Mouse (Mus musculus) G1E-ER4 (cell line): ENCODE data around the gene Brf1. TPM values are rescaled to one million over a fixed set of nuclear protein-coding genes. Genes with fewer than 3 reads are reported as not detected.

Source experiments
- GATA1 ChIP-seq: IDR thresholded peaks from one replicate; pipeline ENCODE4 v1.8.0; 2012; ENCODE audit warnings: low read length, inconsistent platforms
- polyA plus RNA-seq: library from polyadenylated mRNA; stranded (reverse); fragments of >175 nt; gene quantifications from 2 replicates; pipeline ENCODE4 v1.2.3, GENCODE M21; 2012

Brf1 gene
- polyA plus RNA-seq, 1 experiment: 40.2 TPM

DNA sequence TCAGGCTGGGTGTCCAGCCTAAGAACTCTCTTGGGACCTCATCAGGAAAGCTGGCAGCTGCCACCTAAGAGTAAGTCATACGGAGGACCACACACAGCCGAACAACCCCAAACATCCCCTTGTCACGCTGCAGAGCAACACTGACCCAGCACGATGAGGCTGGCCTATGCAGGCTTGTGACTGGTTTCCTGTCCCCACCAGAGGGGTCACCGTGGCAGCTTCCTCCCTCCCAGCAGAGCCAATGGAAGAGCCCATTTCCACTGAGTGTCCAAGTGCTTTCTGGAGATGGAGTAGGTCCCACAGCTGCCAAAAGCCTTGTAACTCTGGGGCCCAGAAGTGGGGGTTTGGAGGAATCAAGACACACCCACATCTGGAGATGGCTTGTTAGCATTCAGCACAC, 38.6 kb downstream of the Brf1 start:
- no peak for TF ChIP-seq GATA1

DNA sequence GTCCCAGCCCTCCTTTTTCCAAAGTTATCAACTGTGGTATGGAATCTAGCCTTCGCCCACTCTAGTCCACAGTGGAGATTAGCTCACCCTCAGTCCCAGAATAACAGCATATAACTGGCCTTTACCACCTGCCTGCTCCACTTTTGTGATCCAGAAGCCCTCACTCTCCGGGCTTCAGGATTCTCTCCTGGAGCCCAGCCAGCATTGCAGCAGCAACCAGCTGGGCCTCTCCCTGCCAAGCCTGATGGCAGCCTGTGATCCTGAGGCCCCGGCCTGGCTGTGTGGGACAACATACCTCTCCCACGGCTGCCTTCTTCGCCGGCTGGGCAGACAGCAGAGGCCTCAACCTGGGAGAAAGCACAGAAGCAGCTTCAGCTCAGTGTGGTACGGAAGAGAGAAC, 39.1 kb downstream of the Brf1 start:
- TF ChIP-seq GATA1: no peak

DNA sequence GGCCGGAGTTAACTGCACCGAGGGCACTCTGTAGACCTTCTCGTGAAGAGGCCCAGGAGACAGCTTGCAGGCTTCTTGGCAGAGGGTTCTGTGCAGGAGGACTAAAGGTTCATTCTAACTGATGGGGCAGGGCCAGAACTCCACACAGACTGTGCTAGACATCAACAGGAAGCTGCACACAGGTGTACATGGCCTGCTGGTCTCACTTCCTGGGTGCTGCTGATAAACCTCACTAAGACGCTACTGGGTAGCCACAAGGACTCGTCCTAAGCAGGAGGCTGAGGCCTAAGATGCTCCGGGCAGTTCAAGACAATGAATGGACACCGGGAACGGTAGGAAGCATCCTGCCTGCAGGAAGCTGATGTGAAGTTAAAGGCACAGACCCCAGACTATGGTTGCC, 41.1 kb downstream of the Brf1 start:
- TF ChIP-seq GATA1: no peak

DNA sequence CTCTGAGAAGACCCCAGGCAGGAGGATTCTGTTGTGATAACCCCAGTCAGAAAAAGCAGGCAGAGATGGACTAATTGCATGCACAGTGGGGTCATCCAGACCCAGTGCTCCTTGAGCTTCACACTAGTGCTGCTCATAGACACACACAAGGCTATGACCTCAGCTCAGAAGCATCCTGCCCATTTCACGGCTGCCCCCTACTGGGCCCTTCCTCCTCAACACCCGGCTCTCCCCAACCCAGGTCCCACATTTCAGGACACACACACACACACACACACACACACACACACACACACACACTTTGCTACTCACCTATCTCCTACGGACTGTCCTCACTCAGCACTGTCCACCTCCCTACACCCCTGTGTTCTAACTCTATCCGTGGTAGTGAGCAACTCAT, 42.2 kb downstream of the Brf1 start:
- TF ChIP-seq GATA1: no peak

DNA sequence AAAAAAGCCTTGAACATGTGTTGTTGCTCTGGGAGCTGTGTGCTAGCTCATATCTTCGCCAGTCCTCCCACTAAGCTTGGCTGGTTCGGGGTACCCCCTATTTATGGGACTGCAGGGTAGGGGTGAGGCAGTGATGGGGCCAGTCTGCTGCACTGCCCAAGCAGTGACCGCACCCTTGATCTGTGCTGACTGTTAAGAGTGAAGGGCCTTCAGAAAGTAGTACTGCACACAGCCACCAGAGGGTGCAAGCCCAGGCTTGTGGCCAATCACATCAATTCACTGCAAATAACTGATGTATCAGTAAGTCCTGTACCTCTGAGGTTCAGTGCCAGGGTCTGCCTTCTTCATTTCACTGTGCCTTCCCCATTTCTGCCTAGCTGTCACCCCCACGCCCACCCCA, 44.7 kb downstream of the Brf1 start:
- TF ChIP-seq GATA1: no peak

DNA sequence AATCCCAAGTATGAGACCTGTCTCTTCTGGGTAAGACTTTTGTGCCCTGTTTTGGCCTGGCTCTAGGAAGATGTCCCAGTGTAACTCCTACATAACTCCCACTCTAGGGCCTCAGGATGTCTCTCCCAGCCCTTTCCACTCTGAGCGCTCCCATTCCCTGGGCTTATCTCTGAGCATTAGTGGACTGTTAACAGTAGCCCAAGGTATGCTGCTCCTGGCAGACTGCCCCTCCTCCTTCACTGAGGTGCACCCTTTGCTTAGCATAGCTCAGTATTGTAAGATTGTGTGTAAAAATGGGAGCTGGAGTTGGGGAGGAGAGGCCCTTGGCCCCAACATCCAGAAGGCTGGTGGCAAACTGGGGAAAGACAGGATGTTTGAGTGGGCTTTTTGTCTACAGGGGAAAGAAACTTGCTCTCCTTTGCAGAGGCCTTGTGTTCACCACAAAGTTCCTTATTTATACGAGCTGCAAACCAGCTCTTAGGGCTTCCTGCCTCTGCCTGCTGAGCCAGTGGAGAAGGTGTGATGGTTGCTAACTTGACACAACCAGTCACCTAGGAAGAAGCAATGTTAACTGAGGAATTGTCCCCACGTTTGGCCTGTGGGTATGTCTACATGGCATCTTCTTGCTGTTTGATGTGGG, 47.5 kb downstream of the Brf1 start:
- no peak for TF ChIP-seq GATA1

DNA sequence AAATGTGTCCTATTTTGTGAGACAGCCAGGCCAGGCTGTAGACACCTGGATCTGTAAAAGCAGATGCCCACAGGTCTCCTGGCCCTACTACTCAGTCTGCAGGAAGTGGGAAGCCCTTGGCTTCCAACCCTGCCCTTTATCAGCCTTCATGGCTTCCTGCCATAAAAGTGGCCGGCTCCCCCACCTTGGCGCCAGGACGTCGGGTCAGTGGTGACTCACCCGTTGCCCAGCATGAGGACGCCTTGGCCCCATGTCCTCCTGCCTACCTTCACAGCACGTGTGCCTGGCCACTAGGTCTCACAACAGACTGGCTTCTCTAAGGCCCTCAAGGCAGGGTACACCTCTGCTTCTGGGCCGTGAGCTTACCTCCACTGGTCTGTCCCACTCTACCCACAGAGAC, 48.1 kb downstream of the Brf1 start:
- no peak for TF ChIP-seq GATA1

DNA sequence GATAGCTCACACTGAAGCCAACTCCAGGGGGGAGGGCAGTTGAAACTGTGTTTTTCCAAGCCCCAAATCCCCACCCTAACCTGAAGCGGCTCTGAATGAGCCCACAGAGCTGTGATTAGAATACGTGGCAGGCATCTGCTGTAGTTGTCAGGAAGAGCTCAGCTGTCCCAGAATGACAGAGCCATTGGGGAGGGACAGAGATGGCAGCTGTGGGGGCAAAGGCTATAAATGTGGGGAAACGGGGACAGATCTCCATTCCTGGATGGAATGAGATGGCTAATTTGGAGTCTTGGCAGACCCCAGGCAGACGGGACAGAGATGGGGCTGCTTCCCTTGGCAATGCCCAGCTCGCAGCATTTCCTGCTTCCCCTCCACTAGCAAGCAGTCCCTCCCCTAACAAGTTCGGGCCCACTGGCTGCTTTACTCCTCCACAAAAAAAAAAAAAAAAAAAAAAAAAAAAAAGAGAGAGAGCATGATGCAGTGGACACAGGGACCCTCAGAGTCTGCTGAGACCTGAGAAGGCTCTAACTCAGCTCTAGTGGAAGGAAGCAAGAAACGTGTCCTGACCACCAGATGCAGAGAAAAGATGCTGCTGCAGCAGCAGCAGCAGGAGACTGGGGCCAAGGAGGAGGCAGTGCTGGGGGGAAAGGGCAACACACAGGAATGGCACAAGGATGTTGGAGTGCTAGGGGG, 49.2 kb downstream of the Brf1 start:
- no peak for TF ChIP-seq GATA1

DNA sequence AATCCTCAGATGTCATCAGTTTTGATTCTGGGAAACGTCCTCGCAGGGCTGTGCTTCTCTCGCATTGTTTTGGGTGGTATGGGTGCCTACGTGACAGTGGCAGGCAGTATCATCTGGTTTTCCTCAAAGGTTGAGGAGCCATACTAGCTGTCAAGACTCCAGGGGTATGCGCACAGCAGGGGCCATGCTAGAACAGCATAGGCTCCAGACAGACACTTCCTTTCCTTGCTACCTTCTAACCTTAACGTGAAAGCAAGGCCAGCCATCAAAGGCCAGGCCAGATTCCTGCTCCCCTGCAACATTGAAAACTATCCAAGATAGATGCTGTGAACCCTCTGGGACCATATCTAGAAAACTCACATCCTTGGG, 49.8 kb downstream of the Brf1 start:
- TF ChIP-seq GATA1: no peak

DNA sequence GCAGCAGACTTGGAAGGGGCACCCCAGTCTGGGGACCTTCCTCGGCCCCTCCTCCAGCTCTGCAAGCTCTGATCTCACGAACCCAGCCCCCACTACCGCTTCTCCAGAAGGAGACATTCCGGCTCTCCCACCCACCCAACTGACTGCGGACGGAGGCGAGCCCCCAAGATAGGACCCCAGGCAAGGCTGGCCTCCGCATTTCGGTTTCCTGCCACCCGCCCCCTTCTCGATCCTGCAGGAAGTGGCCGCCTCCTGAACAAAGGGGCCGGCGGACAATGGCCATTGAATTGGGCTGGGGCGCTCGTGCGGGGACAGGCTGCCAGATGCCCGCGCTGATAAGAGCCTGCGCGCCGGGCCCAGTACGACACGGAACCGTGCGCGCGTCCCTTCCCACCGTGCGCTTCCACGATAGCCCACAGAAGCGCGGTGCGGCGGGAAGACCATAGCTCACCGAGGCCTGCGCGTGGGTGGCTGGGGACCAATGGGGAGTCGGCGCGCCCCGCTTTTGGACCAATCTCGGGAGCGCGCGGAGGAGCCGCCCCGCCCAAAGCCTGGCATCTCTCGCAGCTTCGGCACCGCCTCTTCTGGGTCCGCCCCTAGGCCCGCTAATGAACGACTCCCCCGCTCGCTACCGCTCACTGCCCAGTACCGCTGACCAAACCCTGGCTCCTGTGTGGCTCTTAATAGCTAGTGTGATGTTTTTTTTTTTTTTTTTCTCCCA, 50.3 kb downstream of the Brf1 start:
- no peak for TF ChIP-seq GATA1

DNA sequence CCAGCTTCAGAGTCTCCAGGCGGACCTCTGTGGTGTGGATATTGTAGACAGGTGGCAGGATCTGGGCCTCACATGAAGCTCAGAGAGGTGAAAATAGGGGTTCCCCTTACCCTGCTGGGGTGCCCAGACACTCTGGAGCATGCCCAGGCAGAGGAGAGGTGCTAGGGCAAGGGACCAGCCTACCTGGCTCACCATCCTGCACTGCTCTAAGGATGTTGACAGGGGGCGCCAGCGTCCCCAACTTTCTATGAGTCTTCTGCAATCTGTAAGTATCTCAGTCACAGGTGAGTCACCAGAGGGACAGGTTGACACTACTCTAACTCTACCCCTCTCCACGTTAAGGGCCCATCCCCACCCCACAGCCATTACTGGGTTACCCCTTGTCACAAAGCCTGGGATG, 53.2 kb downstream of the Brf1 start:
- TF ChIP-seq GATA1: no peak

DNA sequence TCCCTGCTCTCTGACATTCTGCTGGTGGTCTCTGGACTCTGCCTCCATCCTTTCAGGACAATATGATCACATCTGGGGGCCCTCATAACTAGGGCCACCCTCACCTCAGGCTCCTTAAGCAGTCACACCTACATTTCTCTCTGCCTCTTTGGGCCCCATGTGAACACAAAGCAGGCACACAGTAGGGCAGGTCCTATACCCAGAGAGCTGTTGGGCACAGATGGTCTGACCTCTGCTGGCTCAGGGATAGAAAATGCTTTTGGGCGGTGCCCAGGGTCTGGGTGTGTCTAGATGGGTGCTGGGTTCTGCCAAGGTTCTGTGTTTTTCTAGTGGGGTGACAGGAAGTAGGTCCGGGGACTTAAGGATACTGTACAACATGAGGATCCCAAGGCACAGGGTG, 56.8 kb downstream of the Brf1 start:
- no peak for TF ChIP-seq GATA1

DNA sequence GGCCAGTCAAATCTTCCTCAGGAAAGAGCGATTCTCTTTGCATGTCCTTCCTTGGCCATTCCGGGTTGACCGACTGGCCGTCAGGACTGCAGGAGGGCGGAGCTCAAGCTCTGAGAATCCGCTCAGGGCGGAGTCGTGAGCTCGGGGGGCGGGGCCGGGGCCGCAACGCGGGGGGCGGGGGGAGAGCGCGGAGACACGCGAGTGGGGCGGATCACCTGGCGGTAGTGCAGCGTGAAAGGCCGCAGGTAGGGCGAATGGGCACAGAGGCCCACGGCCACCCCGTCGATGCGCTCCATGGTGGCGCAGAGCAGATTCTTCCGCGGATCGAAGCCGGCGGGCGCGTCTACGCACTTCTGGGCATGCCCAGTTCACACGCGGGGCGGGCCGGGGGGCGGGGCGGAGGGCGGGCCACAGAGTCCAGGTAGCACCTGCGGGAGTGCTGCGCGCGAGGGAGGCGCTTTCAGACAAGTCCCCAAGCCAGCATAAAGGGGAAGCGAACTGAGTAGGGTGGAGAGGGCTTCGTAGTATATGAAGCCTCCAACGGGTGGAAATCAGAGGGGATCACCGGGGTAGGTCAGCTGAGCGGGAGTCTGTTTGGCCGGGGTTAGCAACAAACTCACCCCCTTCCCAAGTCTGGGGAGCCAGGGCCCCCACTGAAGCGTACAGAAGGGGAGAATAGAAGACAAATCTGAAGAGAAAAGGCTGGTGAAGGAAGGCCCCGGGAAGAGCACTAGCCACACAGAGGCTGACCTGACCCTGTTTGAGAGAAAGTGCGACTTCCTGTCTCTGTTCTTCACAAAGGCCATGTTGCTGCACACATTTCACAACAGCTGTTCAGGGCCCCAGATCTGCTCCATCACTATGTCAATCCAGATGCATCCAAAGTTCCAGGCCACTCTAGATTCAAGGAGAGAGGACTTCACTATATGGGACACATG, 58.5 kb downstream of the Brf1 start, which contains the start of gene Nudt14:
Gene Nudt14 (minus strand): TSS at position 349 of the 938 bp plus-strand sequence.
- no peak for TF ChIP-seq GATA1

DNA sequence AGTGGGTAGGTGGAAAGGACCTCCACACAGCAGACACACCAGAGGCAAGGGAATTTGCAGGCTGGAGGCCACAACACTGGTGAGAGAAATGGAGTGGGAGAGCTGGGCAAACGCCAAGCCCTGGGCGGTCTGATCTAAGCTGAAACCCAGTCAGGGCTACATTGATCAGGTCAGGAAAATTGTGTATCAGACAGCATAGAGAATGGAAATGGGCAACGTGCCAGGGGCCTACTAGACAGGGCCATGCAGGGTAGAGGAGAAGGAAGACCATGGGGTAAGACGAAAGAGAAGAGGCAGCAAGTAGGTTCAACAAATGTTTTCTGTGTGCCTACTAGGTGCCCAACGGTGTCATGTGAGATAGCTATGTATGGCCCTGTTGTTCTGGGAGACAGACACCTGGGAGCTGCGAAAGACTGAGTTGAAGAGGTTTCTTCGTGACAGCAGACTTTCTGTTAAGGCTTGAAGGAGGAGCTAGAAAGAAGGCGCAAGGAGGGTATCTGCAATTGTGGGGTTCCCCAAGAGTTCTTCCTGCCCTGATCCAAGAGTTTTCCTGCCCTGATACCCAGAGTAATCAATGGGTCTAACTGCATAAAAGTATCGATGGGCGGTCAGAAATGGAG, 59.2 kb downstream of the Brf1 start:
- no peak for TF ChIP-seq GATA1

DNA sequence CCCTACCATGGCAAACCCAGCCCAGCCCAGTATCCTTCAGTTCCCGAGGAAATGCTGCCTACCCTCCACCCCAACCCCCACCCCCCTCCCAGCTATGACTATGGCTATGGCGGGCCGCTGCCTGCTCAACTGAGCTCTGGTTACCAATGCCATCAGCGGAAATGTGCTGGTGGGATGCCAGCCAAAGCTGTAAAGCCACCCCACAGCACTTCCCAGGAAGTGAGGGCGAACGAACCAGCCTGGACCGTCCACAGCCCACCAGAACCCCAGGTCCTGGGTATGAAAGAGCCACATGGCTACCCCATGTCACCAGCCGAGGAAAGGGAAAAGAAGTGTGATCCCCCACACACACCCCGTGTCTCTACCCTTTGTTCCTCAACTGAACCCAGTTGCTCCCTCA, 59.8 kb downstream of the Brf1 start:
- TF ChIP-seq GATA1: no peak
